Mouse (Mus musculus) liver, embryonic 14.5 days (tissue): ENCODE measurements around the gene Tmem229b. TPM values are rescaled to one million over a fixed set of nuclear protein-coding genes. Genes with fewer than 3 reads are reported as not detected.
A peak's percentile ranks its signal among the peaks of the same experiment; 100 is the strongest.

Experiments
- ATAC-seq: fragments of 200-750 bp; cut with Nextera tagmentation; 2 replicates; pipeline ENCODE4 v1.8.0; 2017; ENCODE audit warnings: moderate number of reproducible peaks, mild to moderate bottlenecking, moderate library complexity; ENCODE audit not compliant: insufficient read depth
- DNase-seq, 3 experiments: peaks; one replicate each; pipeline ENCODE4 v3.0.0-alpha.2; 2012 to 2013; ENCODE audit warnings: low read depth in 3 of 3, low spot score in 3 of 3
- H3K27ac ChIP-seq: fragments of 300-500 bp; sonication (generic); 2 replicates; pipeline ENCODE4 v1.5.1; 2014; ENCODE audit warnings: moderate library complexity, mild to moderate bottlenecking, control low read depth, inconsistent platforms
- H3K27me3 ChIP-seq: fragments of 300-500 bp; sonication (generic); 2 replicates; pipeline ENCODE4 v1.6.1; 2014; ENCODE audit warnings: mild to moderate bottlenecking, low read length, moderate library complexity; ENCODE audit not compliant: control insufficient read depth, insufficient read depth
- H3K36me3 ChIP-seq: fragments of 300-500 bp; sonication (generic); replicated peaks from 2 replicates; pipeline ENCODE4 v1.6.1; 2014; ENCODE audit warnings: low read depth; ENCODE audit not compliant: control insufficient read depth, insufficient read depth
- H3K4me1 ChIP-seq, 2 experiments: fragments of 200-500 bp in 1 of 2; fragments of 300-500 bp in 1 of 2; sonication (generic) in 1 of 2; replicated peaks; 2 replicates each; pipeline ENCODE4 v1.6.1; 2012 to 2014; ENCODE audit warnings: antibody characterized with exemption in 1 of 2, inconsistent platforms in 1 of 2, low read length in 1 of 2; ENCODE audit not compliant: control insufficient read depth in 2 of 2, insufficient read depth in 2 of 2
- H3K4me2 ChIP-seq: fragments of 300-500 bp; sonication (generic); 2 replicates; pipeline ENCODE4 v1.6.1; 2014; ENCODE audit warnings: low read depth, mild to moderate bottlenecking, control low read depth, moderate library complexity
- H3K4me3 ChIP-seq, 2 experiments: fragments of 200-500 bp in 1 of 2; fragments of 300-500 bp in 1 of 2; sonication (generic) in 1 of 2; 2 replicates each; pipeline ENCODE4 v1.5.1; 2012 to 2014; ENCODE audit warnings: low read depth in 2 of 2, low read length in 2 of 2, mild to moderate bottlenecking in 2 of 2, control low read depth in 1 of 2, inconsistent platforms in 1 of 2, moderate library complexity in 1 of 2; ENCODE audit not compliant: insufficient read depth in 1 of 2
- H3K9ac ChIP-seq: fragments of 300-500 bp; sonication (generic); replicated peaks from 2 replicates; pipeline ENCODE4 v1.6.1; 2014; ENCODE audit warnings: mild to moderate bottlenecking, control low read depth, moderate library complexity
- H3K9me3 ChIP-seq: fragments of 300-500 bp; sonication (generic); 2 replicates; pipeline ENCODE4 v1.6.1; 2016; ENCODE audit warnings: low read length, mixed read lengths; ENCODE audit not compliant: control insufficient read depth
- CTCF ChIP-seq: IDR thresholded peaks from 2 replicates; pipeline ENCODE4 v1.5.1; 2016; ENCODE audit warnings: antibody characterized with exemption, low read depth, control low read depth
- EP300 ChIP-seq: IDR thresholded peaks from 2 replicates; pipeline ENCODE4 v1.6.1; 2016; ENCODE audit warnings: antibody characterized with exemption, low read depth
- WGBS: fragments of 180-500 bp; shearing (Covaris S2); extraction: QIAGEN DNeasy Blood & Tissue Kit; methylation state at CpG from one replicate; pipeline ENCODE4 v1.1.7; 2014; ENCODE audit not compliant: insufficient replicate concordance; 5-methylcytosine and 5-hydroxymethylcytosine counted together
- polyA plus RNA-seq, 2 experiments: library from polyadenylated mRNA; depleted of rRNA in 1 of 2; stranded (reverse) in 1 of 2; unstranded in 1 of 2; fragments of >200 nt; fragmentation: Nextera tagmentation in 1 of 2; extraction: Ambion mirVana in 1 of 2; gene quantifications; 2 replicates each; pipeline versions ENCODE4 v1.2.1 to v1.2.3; 2012 to 2014

Tmem229b gene
- polyA plus RNA-seq, 2 experiments = 2.0 to 2.4 TPM

DNA sequence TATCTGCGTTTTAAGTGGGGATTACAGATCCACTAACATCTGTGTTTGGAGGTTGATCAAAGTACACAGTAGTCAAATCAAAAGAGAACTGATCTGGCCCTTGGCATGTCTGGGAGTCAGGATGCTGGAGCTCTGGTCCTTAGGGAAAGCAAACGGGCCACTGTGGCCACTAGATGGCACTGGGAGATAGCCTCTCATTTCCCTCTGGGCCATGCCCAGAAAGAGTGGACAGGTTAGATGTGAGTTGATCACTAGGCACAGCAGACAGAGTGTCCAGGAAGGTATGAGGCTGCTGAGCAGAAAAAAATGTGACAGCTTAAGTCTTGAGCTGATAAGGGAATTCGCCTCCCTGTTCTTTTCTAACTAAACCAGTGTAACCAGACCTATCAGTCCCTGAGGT is 15.5 kb upstream of the Tmem229b start:
- Histone ChIP-seq H3K4me1 (no peaks in the 10 kb centered on the region), H3K4me2 (no peak overlapping the region), H3K27me3 (peaks cover under 1% of the 10 kb centered on the region), H3K4me3 (no peak overlapping the region), H3K36me3 (no peaks in the 10 kb centered on the region), H3K9me3 (no peaks in the 10 kb centered on the region), H3K9ac (no peak overlapping the region), H3K27ac (no peak overlapping the region)
- DNase-seq (no peak), ATAC-seq (no peak)
- 8% methylated on average over 3 of the region's 3 CpGs for WGBS
- TF ChIP-seq EP300 = no peak
- peak; percentile 76 for TF ChIP-seq CTCF

DNA sequence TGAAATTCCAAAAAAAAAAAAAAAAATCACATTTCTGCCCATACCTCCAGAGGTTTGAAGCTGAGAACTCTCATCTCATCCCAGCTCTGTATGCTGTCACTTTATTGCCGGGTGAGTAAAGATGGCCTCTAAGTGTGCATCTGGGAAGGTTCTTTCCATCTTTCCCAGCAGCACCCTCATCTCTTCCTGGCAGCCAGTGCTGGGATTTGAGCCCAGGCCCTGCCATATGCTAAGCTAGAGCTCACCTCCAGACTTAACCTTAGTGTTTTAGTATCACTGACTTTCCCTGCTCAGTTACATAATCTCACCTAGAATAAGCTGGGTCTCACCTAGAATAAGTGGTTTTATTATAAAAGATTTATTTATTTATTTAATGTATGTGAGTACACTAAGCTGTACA is 14.5 kb upstream of the Tmem229b start:
- Histone ChIP-seq H3K27me3 (no peaks in the 10 kb centered on the region), H3K4me1 (no peaks in the 10 kb centered on the region), H3K36me3 (no peaks in the 10 kb centered on the region), H3K9me3 (no peaks in the 10 kb centered on the region), H3K4me2 (no peak overlapping the region), H3K4me3 (no peak overlapping the region), H3K9ac (no peak overlapping the region), H3K27ac (no peak overlapping the region)
- TF ChIP-seq CTCF (no peak), EP300 (no peak)
- ATAC-seq (no peak), DNase-seq (no peak)
- WGBS = 75% methylated on average over 1 of the region's 1 CpGs

DNA sequence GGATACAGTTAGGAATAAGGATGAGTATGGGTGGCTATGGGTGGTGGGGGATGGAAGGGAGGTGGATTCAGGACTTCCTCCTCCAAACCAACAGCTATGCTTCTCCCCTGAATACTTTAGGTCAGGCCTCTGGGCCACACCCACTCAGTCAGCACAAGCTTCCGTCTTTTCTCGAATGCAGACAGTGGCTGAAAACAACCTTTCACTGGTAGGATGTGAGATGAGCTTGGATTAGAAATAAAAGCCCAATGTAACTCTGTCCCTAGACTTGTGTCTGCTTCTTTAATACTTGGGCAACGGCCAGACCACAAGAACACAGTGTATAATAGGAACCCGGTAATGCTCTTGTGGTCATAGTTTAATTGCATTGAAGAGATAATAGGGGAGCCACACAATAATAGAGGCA is 10.6 kb upstream of the Tmem229b start:
- Histone ChIP-seq H3K36me3 (no peaks in the 10 kb centered on the region), H3K27ac (no peak overlapping the region), H3K4me2 (no peak overlapping the region), H3K9ac (no peak overlapping the region), H3K27me3 (no peaks in the 10 kb centered on the region), H3K4me1 (peaks cover 0 to 2% of the 10 kb centered on the region in 2 experiments; a peak in 1 of 4 replicates), H3K9me3 (no peaks in the 10 kb centered on the region), H3K4me3 (no peak overlapping the region)
- no peak for ATAC-seq
- WGBS = 15% methylated on average over 4 of the region's 4 CpGs
- TF ChIP-seq CTCF = no peak
- no peak for TF ChIP-seq EP300
- no peak for DNase-seq

DNA sequence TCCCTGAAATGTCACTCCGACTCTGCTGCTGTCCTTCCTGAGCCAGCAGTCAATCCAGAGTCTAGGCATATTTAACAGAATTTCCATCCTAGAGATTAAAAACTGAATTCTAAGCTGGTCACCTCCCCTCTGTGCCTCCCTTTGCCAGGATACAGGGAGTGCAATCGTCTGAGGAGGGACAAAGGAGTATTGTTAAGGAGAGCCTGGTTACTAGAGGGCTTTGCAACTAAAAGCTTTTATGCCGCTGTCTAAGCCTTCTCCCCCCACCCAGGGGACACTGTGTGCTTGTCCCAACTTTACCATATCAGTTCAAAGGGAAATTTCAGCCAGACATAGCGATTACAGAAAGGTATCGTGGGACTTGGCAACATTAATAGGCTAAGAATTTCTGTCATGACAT is 8.7 kb upstream of the Tmem229b start:
- Histone ChIP-seq H3K9ac (no peak overlapping the region), H3K27me3 (no peaks in the 10 kb centered on the region), H3K4me2 (no peak overlapping the region), H3K27ac (no peak overlapping the region), H3K4me3 (no peak overlapping the region), H3K36me3 (no peaks in the 10 kb centered on the region), H3K4me1 (peaks cover 0 to 2% of the 10 kb centered on the region in 2 experiments; a peak in 1 of 4 replicates), H3K9me3 (no peaks in the 10 kb centered on the region)
- ATAC-seq (no peak), DNase-seq (no peak)
- TF ChIP-seq EP300 = no peak
- no peak for TF ChIP-seq CTCF
- WGBS = 67% methylated on average over 5 of the region's 5 CpGs

DNA sequence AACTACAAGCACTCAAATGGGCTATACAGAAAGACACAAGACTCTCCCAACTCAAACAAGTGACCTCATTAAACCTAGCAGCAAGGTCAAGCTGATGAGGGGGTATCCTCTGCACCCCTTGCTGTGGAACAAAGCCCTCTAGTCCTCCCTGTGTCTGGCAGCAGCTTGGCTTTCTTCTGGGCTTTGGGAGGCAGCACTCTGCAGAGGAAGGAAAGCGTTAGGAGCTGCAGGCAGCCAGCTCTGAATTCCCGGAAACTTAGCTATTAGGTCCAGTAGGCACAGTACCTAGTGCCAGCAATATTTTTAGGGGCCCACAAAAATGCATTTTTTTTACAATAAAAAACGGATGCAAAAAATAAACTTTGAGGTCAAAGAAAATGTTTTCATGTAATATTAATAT is 3.1 kb upstream of the Tmem229b start:
- Histone ChIP-seq H3K36me3 (no peaks in the 10 kb centered on the region), H3K9me3 (no peaks in the 10 kb centered on the region), H3K27me3 (peaks cover 12% of the 10 kb centered on the region), H3K4me3 (no peak overlapping the region), H3K4me2 (no peak overlapping the region), H3K9ac (no peak overlapping the region), H3K27ac (no peak overlapping the region), H3K4me1 (peaks cover 0 to 4% of the 10 kb centered on the region in 2 experiments; a peak in 1 of 4 replicates)
- 48% methylated on average over 3 of the region's 3 CpGs for WGBS
- ATAC-seq (no peak), DNase-seq (no peak)
- no peak for TF ChIP-seq EP300
- no peak for TF ChIP-seq CTCF
